Mouse (Mus musculus): ENCODE results near the gene Pi4ka. TPM values are rescaled to one million over a fixed set of nuclear protein-coding genes. Genes with fewer than 3 reads are reported as not detected.

The Pi4ka gene
- total and polyA plus RNA-seq, 3 experiments, result 40.5 to 149 (median 88.4) TPM

DNA sequence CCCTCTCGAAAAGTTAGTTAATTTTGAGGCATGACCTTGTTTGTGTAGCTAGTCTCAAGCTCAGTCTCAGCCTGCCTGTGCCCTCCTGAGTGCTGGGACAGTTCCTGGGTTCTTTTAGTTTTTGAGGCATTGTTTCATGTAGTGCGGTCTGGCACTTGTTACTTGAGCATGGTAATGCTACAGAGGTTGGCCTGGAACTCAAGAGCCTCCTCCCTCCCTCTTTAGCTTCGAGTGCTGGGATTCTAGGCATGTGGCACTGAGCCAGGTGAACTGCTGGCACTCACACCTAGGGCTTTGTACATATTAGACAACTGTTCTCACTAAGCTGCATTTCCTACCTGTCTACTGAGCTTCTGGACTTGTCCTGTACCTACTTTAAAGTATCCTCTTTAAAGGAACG lies 158.4 kb downstream of the Pi4ka start:
- Histone ChIP-seq H3K79me2 (replicated peaks; ENCODE audit: control insufficient read depth, extremely low read depth, insufficient read depth, poor library complexity, severe bottlenecking) (peaks cover 16% of the 10 kb centered on the region; the same call in 1 of the 2 replicates), H3K4me3 (replicated peaks in 1 of 3; ENCODE audit: low read depth in 2 of 3, low read length in 2 of 3, poor library complexity in 1 of 3) (no peak overlapping the region), H3K4me2 (ENCODE audit: insufficient read depth, low read depth, poor library complexity, severe bottlenecking) (no peak overlapping the region), H3K4me1 (ENCODE audit: control insufficient read depth in 1 of 2, insufficient read depth in 2 of 2) (peaks cover 7 to 30% of the 10 kb centered on the region in 2 experiments), H3K27ac (ENCODE audit: insufficient read depth, low read depth) (no peak overlapping the region), H3K27me3 (replicated peaks) (no peaks in the 10 kb centered on the region), H3K9me3 (replicated peaks; ENCODE audit: low read length) (no peaks in the 10 kb centered on the region), H3K9ac (ENCODE audit: insufficient read depth, low read depth) (no peak overlapping the region), H3K36me3 (replicated peaks in 1 of 2; ENCODE audit: control insufficient read depth in 1 of 2, insufficient read depth in 1 of 2, low read length in 1 of 2) (peaks cover 0 to 16% of the 10 kb centered on the region in 2 experiments)
- dilution Hi-C loops (cut with MboI; ENCODE audit: extremely low pct_ligation_motif_present, extremely low pct_unique_long_range_greater_than_20kb, low sequenced_read_pairs), result no loop called here
- in situ Hi-C loops (cut with MboI; ENCODE audit: low pct_ligation_motif_present, low pct_unique_long_range_greater_than_20kb, low sequenced_read_pairs), result no loop called here
- TF ChIP-seq IRF4 (IDR thresholded peaks at IDR 0.05; ENCODE audit: low read depth, low read length) (no peak), MAFK (IDR thresholded peaks at IDR 0.05; ENCODE audit: insufficient replicate concordance, low read length) (no peak)
- no peak for DNase-seq (ENCODE audit: extremely low read depth)

DNA sequence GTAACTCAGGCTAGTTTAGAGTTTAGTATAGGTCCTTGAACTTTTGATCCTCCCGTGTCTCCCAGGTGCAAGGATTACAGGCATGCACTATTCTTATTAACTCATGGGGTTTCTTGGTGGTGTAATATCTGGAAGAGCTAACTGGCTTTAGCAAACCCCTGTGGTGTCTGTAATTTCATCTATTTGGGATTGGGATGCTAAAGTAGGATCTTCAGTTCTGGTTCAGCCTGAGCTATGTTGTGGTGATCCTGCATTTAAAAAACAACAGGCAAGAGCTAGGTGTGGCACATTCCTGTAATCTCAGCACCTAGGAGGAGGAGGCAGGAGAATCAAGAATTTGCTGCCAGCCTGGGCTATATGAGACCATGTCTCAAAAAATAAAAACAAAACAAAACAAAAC lies 161.1 kb downstream of the Pi4ka start:
- Histone ChIP-seq H3K4me2 (ENCODE audit: insufficient read depth, low read depth, poor library complexity, severe bottlenecking) (no peak overlapping the region), H3K4me3 (replicated peaks in 1 of 3; ENCODE audit: low read depth in 2 of 3, low read length in 2 of 3, poor library complexity in 1 of 3) (no peak overlapping the region), H3K9me3 (replicated peaks; ENCODE audit: low read length) (no peaks in the 10 kb centered on the region), H3K27ac (ENCODE audit: insufficient read depth, low read depth) (no peak overlapping the region), H3K79me2 (replicated peaks; ENCODE audit: control insufficient read depth, extremely low read depth, insufficient read depth, poor library complexity, severe bottlenecking) (peaks cover 14% of the 10 kb centered on the region; the same call in 1 of the 2 replicates), H3K4me1 (ENCODE audit: control insufficient read depth in 1 of 2, insufficient read depth in 2 of 2) (peaks cover 7 to 25% of the 10 kb centered on the region in 2 experiments), H3K9ac (ENCODE audit: insufficient read depth, low read depth) (no peak overlapping the region), H3K36me3 (replicated peaks in 1 of 2; ENCODE audit: control insufficient read depth in 1 of 2, insufficient read depth in 1 of 2, low read length in 1 of 2) (peaks cover 0 to 16% of the 10 kb centered on the region in 2 experiments), H3K27me3 (replicated peaks) (no peaks in the 10 kb centered on the region)
- DNase-seq (ENCODE audit: extremely low read depth), result no peak
- dilution Hi-C loops (cut with MboI; ENCODE audit: extremely low pct_ligation_motif_present, extremely low pct_unique_long_range_greater_than_20kb, low sequenced_read_pairs), result no loop called here
- TF ChIP-seq MAFK (IDR thresholded peaks at IDR 0.05; ENCODE audit: insufficient replicate concordance, low read length), result no peak
- no peak for TF ChIP-seq BHLHE40 (IDR thresholded peaks at IDR 0.05; ENCODE audit: low read depth, low read length)
- TF ChIP-seq USF1 (IDR thresholded peaks at IDR 0.05; ENCODE audit: low read depth, low read length), result no peak
- TF ChIP-seq MAX (IDR thresholded peaks at IDR 0.05; ENCODE audit: low read length), result no peak
- TF ChIP-seq MAZ (IDR thresholded peaks at IDR 0.05; ENCODE audit: low read depth, low read length), result no peak
- TF ChIP-seq EP300 (IDR thresholded peaks at IDR 0.05; ENCODE audit: low read length), result no peak
- TF ChIP-seq CHD1 (IDR thresholded peaks at IDR 0.05; ENCODE audit: low read depth, low read length), result no peak
- no peak for TF ChIP-seq JUN (IDR thresholded peaks at IDR 0.05; ENCODE audit: insufficient read depth, low read depth, low read length)
- TF ChIP-seq ETS1 (conservative IDR thresholded peaks at IDR 0.05; ENCODE audit: low read depth, low read length), result no peak
- no peak for TF ChIP-seq PAX5 (IDR thresholded peaks at IDR 0.05; ENCODE audit: low read length)
- TF ChIP-seq MEF2A (IDR thresholded peaks at IDR 0.05; ENCODE audit: borderline replicate concordance, low read depth, low read length), result no peak
- TF ChIP-seq NRF1 (IDR thresholded peaks at IDR 0.05; ENCODE audit: low read depth, low read length), result no peak
- TF ChIP-seq SMC3 (IDR thresholded peaks at IDR 0.05; ENCODE audit: low read depth, low read length), result no peak
- TF ChIP-seq HCFC1 (IDR thresholded peaks at IDR 0.05; ENCODE audit: low read depth, low read length), result no peak
- no peak for TF ChIP-seq MXI1 (IDR thresholded peaks at IDR 0.05; ENCODE audit: low read depth, low read length)
- TF ChIP-seq RAD21 (IDR thresholded peaks at IDR 0.05; ENCODE audit: low read depth, low read length), result no peak
- TF ChIP-seq ZNF384 (IDR thresholded peaks at IDR 0.05; ENCODE audit: low read depth, low read length), result no peak
- TF ChIP-seq UBTF (IDR thresholded peaks at IDR 0.05; ENCODE audit: low read depth, low read length), result no peak
- in situ Hi-C loops (cut with MboI; ENCODE audit: low pct_ligation_motif_present, low pct_unique_long_range_greater_than_20kb, low sequenced_read_pairs), result no loop called here

All from CH12.LX (cell line).